Mouse (Mus musculus) MEL (cell line): Measurements from ENCODE around the gene Fgr. TPM values are rescaled to one million over a fixed set of nuclear protein-coding genes. Genes with fewer than 3 reads are reported as not detected.

ENCODE experiments used
- DNase-seq: peaks from one replicate; pipeline ENCODE4 v3.0.0; 2011; ENCODE audit warnings: low read depth, low spot score
- H3K27ac ChIP-seq: 2 replicates; pipeline ENCODE4 v1.5.1; 2012; ENCODE audit warnings: low read depth, mild to moderate bottlenecking, control low read depth, low read length, moderate library complexity; ENCODE audit not compliant: control insufficient read depth
- H3K27me3 ChIP-seq, 2 experiments: fragments of 150-350 bp in 1 of 2; sonication (generic) in 1 of 2; 2 replicates each; pipeline ENCODE4 v1.6.1; 2012; ENCODE audit warnings: low read length in 2 of 2, mild to moderate bottlenecking in 2 of 2, improper control_type of control experiment in 1 of 2, moderate library complexity in 1 of 2; ENCODE audit not compliant: insufficient read depth in 2 of 2, control insufficient read depth in 1 of 2
- H3K36me3 ChIP-seq, 2 experiments: 2 replicates each; pipeline ENCODE4 v1.6.1; 2012 to 2014; ENCODE audit warnings: low read length in 2 of 2, improper control_type of control experiment in 1 of 2, inconsistent platforms in 1 of 2, mild to moderate bottlenecking in 1 of 2; ENCODE audit not compliant: insufficient read depth in 2 of 2, control insufficient read depth in 1 of 2
- H3K4me1 ChIP-seq, 2 experiments: fragments of 150-350 bp in 1 of 2; sonication (generic) in 1 of 2; 2 replicates each; pipeline ENCODE4 v1.6.1; 2012; ENCODE audit warnings: low read length in 2 of 2, improper control_type of control experiment in 1 of 2, mild to moderate bottlenecking in 1 of 2; ENCODE audit not compliant: insufficient read depth in 2 of 2, control insufficient read depth in 1 of 2
- H3K4me3 ChIP-seq, 2 experiments: fragments of 150-350 bp in 1 of 2; sonication (generic) in 1 of 2; 2 replicates each; pipeline ENCODE4 v1.5.1; 2012; ENCODE audit warnings: low read depth in 2 of 2, low read length in 2 of 2, mild to moderate bottlenecking in 2 of 2, moderate library complexity in 2 of 2, control low read depth in 1 of 2, improper control_type of control experiment in 1 of 2; ENCODE audit not compliant: control insufficient read depth in 1 of 2, insufficient read depth in 1 of 2
- H3K79me2 ChIP-seq: 2 replicates; pipeline ENCODE4 v1.6.1; 2012; ENCODE audit warnings: mild to moderate bottlenecking, low read length, moderate library complexity; ENCODE audit not compliant: control insufficient read depth, poor library complexity, insufficient read depth
- H3K9ac ChIP-seq: 2 replicates; pipeline ENCODE4 v1.6.1; 2012; ENCODE audit warnings: low read depth, mild to moderate bottlenecking, control low read depth, low read length, moderate library complexity; ENCODE audit not compliant: control insufficient read depth, poor library complexity, severe bottlenecking
- H3K9me3 ChIP-seq: fragments of 150-350 bp; sonication (generic); replicated peaks from 2 replicates; pipeline ENCODE4 v1.6.1; 2012; ENCODE audit warnings: mild to moderate bottlenecking, low read length, improper control_type of control experiment, moderate library complexity; ENCODE audit not compliant: insufficient read depth
- BHLHE40 ChIP-seq: IDR thresholded peaks from 2 replicates; pipeline ENCODE4 v1.6.1; 2012; ENCODE audit warnings: low read depth, mild to moderate bottlenecking, inconsistent platforms, low read length, improper control_type of control experiment, borderline replicate concordance
- CHD1 ChIP-seq: IDR thresholded peaks from 2 replicates; pipeline ENCODE4 v1.6.1; 2012; ENCODE audit warnings: low read depth, mild to moderate bottlenecking, inconsistent platforms, low read length, improper control_type of control experiment
- ELF1 ChIP-seq: IDR thresholded peaks from 2 replicates; pipeline ENCODE4 v1.6.1; 2014; ENCODE audit warnings: low read depth, mild to moderate bottlenecking, inconsistent platforms, low read length, improper control_type of control experiment, moderate library complexity
- ETS1 ChIP-seq: IDR thresholded peaks from 2 replicates; pipeline ENCODE4 v1.6.1; 2012; ENCODE audit warnings: low read depth, mild to moderate bottlenecking, inconsistent platforms, low read length, improper control_type of control experiment, moderate library complexity
- KAT2A ChIP-seq: conservative IDR thresholded peaks from 2 replicates; pipeline ENCODE4 v1.6.1; 2012; ENCODE audit warnings: low read depth, low read length, improper control_type of control experiment, inconsistent platforms
- MAX ChIP-seq: IDR thresholded peaks from 2 replicates; pipeline ENCODE4 v1.6.1; 2011; ENCODE audit warnings: low read length, improper control_type of control experiment
- MAZ ChIP-seq: IDR thresholded peaks from 2 replicates; pipeline ENCODE4 v1.6.1; 2012; ENCODE audit warnings: low read depth, mild to moderate bottlenecking, inconsistent platforms, low read length, improper control_type of control experiment
- MXI1 ChIP-seq: IDR thresholded peaks from 2 replicates; pipeline ENCODE4 v1.6.1; 2011; ENCODE audit warnings: mild to moderate bottlenecking, low read depth, low read length, improper control_type of control experiment
- MYB ChIP-seq: IDR thresholded peaks from 2 replicates; pipeline ENCODE4 v1.6.1; 2011; ENCODE audit warnings: mild to moderate bottlenecking, low read depth, low read length, improper control_type of control experiment
- MYC ChIP-seq: IDR thresholded peaks from 2 replicates; pipeline ENCODE4 v1.6.1; 2011; ENCODE audit warnings: low read depth, mild to moderate bottlenecking, low read length, improper control_type of control experiment, moderate library complexity
- NELFE ChIP-seq: IDR thresholded peaks from 2 replicates; pipeline ENCODE4 v1.6.1; 2011; ENCODE audit warnings: low read depth, low read length, improper control_type of control experiment
- POLR2A ChIP-seq, 2 experiments: IDR thresholded peaks; 2 replicates each; pipeline ENCODE4 v1.6.1; 2011 to 2012; ENCODE audit warnings: low read length in 2 of 2, mild to moderate bottlenecking in 2 of 2, control low read depth in 1 of 2, improper control_type of control experiment in 1 of 2, low read depth in 1 of 2, moderate library complexity in 1 of 2; ENCODE audit not compliant: control insufficient read depth in 1 of 2, insufficient read depth in 1 of 2, poor library complexity in 1 of 2
- POLR2AphosphoS5 ChIP-seq: IDR thresholded peaks from 2 replicates; pipeline ENCODE4 v1.6.1; 2012; ENCODE audit warnings: low read depth, borderline replicate concordance, mild to moderate bottlenecking, inconsistent platforms, low read length, moderate library complexity, mixed read lengths
- RAD21 ChIP-seq: IDR thresholded peaks from 2 replicates; pipeline ENCODE4 v1.6.1; 2011; ENCODE audit warnings: mild to moderate bottlenecking, low read depth, low read length, improper control_type of control experiment
- SMC3 ChIP-seq: IDR thresholded peaks from 2 replicates; pipeline ENCODE4 v1.6.1; 2011; ENCODE audit warnings: low read depth, low read length, improper control_type of control experiment
- TAL1 ChIP-seq: IDR thresholded peaks from 2 replicates; pipeline ENCODE4 v1.6.1; 2012; ENCODE audit warnings: mild to moderate bottlenecking, inconsistent platforms, low read length, moderate library complexity, mixed read lengths
- TBP ChIP-seq: IDR thresholded peaks from 2 replicates; pipeline ENCODE4 v1.8.0; 2011; ENCODE audit warnings: low read depth, low read length, improper control_type of control experiment
- TCF12 ChIP-seq: IDR thresholded peaks from 2 replicates; pipeline ENCODE4 v1.6.1; 2014; ENCODE audit warnings: low read depth, mild to moderate bottlenecking, inconsistent platforms, low read length, improper control_type of control experiment, moderate library complexity
- UBTF ChIP-seq: IDR thresholded peaks from 2 replicates; pipeline ENCODE4 v1.6.1; 2012; ENCODE audit warnings: low read depth, mild to moderate bottlenecking, inconsistent platforms, low read length, improper control_type of control experiment, moderate library complexity, borderline replicate concordance; ENCODE audit not compliant: insufficient read depth
- USF1 ChIP-seq: IDR thresholded peaks from 2 replicates; pipeline ENCODE4 v1.6.1; 2014; ENCODE audit warnings: low read depth, mild to moderate bottlenecking, inconsistent platforms, low read length, improper control_type of control experiment, moderate library complexity
- USF2 ChIP-seq, 2 experiments: IDR thresholded peaks; 2 replicates each; pipeline ENCODE4 v1.6.1; 2011 to 2012; ENCODE audit warnings: improper control_type of control experiment in 2 of 2, low read length in 2 of 2, borderline replicate concordance in 1 of 2, inconsistent platforms in 1 of 2, low read depth in 1 of 2, mild to moderate bottlenecking in 1 of 2; ENCODE audit not compliant: insufficient read depth in 1 of 2
- ZC3H11A ChIP-seq: IDR thresholded peaks from 2 replicates; pipeline ENCODE4 v1.6.1; 2012; ENCODE audit warnings: low read depth, mild to moderate bottlenecking, inconsistent platforms, low read length, improper control_type of control experiment
- ZMIZ1 ChIP-seq: IDR thresholded peaks from 2 replicates; pipeline ENCODE4 v1.6.1; 2012; ENCODE audit warnings: low read depth, mild to moderate bottlenecking, inconsistent platforms, low read length, improper control_type of control experiment, moderate library complexity
- polyA plus RNA-seq, 2 experiments: library from polyadenylated mRNA; stranded (reverse) in 1 of 2; unstranded in 1 of 2; fragments of >175 nt in 1 of 2; fragments of >200 nt in 1 of 2; gene quantifications; 2 replicates each; pipeline versions ENCODE4 v1.2.1 to v1.2.4; 2012; ENCODE audit warnings: low replicate concordance in 2 of 2, low read depth in 1 of 2; ENCODE audit not compliant: insufficient read length in 2 of 2, insufficient read depth in 1 of 2, missing spikeins in 1 of 2
- total RNA-seq: library from RNA; depleted of rRNA; stranded (reverse); fragments of 300-350 nt; gene quantifications from 2 replicates; pipeline ENCODE4 v1.2.3, GENCODE M21; 2012

Fgr gene
- total and polyA plus RNA-seq, 3 experiments = not detected

GRCm38 (mm10) chr4:133047353-133048105 is 73.6 kb downstream of the Fgr start:
- no peak overlapping the region for H3K9ac ChIP-seq
- H3K9me3 ChIP-seq = no peaks in the 10 kb centered on the region
- H3K27ac ChIP-seq = no peak overlapping the region
- H3K4me1 ChIP-seq = peaks cover 6 to 7% of the 10 kb centered on the region in 2 experiments; a peak in 2 of 4 replicates
- H3K36me3 ChIP-seq = peaks cover 0 to 2% of the 10 kb centered on the region in 2 experiments; a peak in 1 of 4 replicates
- no peaks in the 10 kb centered on the region for H3K79me2 ChIP-seq
- H3K27me3 ChIP-seq = no peaks in the 10 kb centered on the region
- no peak for DNase-seq
- no peak for TF ChIP-seq MAX
- no peak for TF ChIP-seq UBTF
- TF ChIP-seq MYB = no peak
- no peak for TF ChIP-seq POLR2A (IDR thresholded peaks at IDR 0.05; ENCODE audit: control insufficient read depth in 1 of 2, insufficient read depth in 1 of 2, low read depth in 1 of 2, low read length in 2 of 2, poor library complexity in 1 of 2)
- no peak for TF ChIP-seq NELFE
- TF ChIP-seq TBP = no peak
- no peak for TF ChIP-seq USF1
- no peak for TF ChIP-seq TCF12
- no peak for TF ChIP-seq TAL1
- TF ChIP-seq SMC3 = no peak
- no peak overlapping the region for H3K4me3 ChIP-seq

- DNase-seq = no peak
- peaks cover 0 to 2% of the 10 kb centered on the region in 2 experiments; a peak in 1 of 4 replicates for H3K36me3 ChIP-seq
- no peak overlapping the region for H3K27ac ChIP-seq
- peaks cover 5 to 6% of the 10 kb centered on the region in 2 experiments; a peak in 2 of 4 replicates for H3K4me1 ChIP-seq
- H3K79me2 ChIP-seq = no peaks in the 10 kb centered on the region
- no peaks in the 10 kb centered on the region for H3K9me3 ChIP-seq
- no peak for TF ChIP-seq KAT2A
- TF ChIP-seq USF1 = no peak
- no peak for TF ChIP-seq MYB
- TF ChIP-seq BHLHE40 = no peak
- TF ChIP-seq RAD21 = no peak
- TF ChIP-seq USF2 (IDR thresholded peaks at IDR 0.05; ENCODE audit: borderline replicate concordance in 1 of 2, insufficient read depth in 1 of 2, low read depth in 1 of 2, low read length in 2 of 2) = no peak
- no peak for TF ChIP-seq TAL1
- TF ChIP-seq TBP = no peak
- no peak for TF ChIP-seq ELF1
- no peak for TF ChIP-seq CHD1
- no peak for TF ChIP-seq MAZ
- no peak for TF ChIP-seq ZMIZ1
- TF ChIP-seq UBTF = no peak
- no peak for TF ChIP-seq MXI1
- TF ChIP-seq MAX = no peak
- no peak for TF ChIP-seq POLR2AphosphoS5
- no peak for TF ChIP-seq MYC
- no peak for TF ChIP-seq ETS1
- no peak for TF ChIP-seq ZC3H11A
- no peak overlapping the region for H3K9ac ChIP-seq
- no peak overlapping the region for H3K4me3 ChIP-seq
- H3K27me3 ChIP-seq = no peaks in the 10 kb centered on the region
Measured at GRCm38 (mm10) chr4:133049071-133049920, 75.4 kb downstream of the Fgr start.
